Mouse (Mus musculus) spleen, adult 18-20 months (tissue): ENCODE results near the gene Rasl10b.

Experiments used
- DNase-seq, 2 experiments: peaks; one replicate each; pipeline ENCODE4 v3.0.0; 2022; ENCODE audit warnings: mixed read lengths in 2 of 2

Rasl10b gene

DNA sequence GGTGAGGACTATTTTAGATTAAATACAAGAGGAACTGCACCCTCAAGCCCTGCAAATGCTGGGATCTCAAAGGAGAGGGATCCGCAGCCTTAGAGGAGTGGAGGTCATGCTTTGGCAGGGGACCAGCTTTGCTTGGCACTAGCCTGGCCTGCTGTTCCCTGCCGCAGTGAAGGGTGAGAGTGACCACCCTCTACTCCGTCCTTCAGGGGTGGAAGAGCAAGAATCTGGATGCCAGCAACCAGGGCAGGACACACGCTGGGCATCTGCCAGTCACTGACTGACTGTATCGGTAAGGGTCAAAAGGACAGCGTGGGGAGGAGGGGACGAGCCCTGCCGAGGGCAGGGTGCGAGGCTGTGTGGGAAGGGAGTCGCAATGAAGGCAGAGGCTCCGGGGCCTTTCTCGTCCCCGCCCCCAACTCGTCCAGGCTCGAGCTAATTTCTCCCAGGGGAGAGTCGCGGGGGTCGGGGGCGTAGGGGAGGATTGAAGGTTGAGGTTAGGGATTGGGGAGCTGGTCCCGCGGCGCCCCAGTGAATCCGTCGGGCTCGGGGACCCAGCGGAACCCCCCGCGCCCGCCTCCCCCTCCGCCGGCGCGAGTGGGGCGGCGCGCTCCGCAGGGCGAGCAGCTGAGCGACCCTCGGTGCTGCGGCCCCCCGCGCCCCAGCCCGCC lies at the start of gene Rasl10b:
Gene Rasl10b (plus strand): TSS at position 51 of the 668 bp plus-strand sequence.
- no peak for DNase-seq

GRCm38 (mm10) chr11:83364656-83365055 lies 44.3 kb upstream of the Rasl10b start:
- no peak for DNase-seq

- DNase-seq = no peak
Measured at GRCm38 (mm10) chr11:83371267-83371666, 37.7 kb upstream of the Rasl10b start.

- no peak for DNase-seq
Measured at GRCm38 (mm10) chr11:83379745-83380341, 29.1 kb upstream of the Rasl10b start.

GRCm38 (mm10) chr11:83382876-83383531 lies 25.9 kb upstream of the Rasl10b start:
- DNase-seq = no peak

DNA sequence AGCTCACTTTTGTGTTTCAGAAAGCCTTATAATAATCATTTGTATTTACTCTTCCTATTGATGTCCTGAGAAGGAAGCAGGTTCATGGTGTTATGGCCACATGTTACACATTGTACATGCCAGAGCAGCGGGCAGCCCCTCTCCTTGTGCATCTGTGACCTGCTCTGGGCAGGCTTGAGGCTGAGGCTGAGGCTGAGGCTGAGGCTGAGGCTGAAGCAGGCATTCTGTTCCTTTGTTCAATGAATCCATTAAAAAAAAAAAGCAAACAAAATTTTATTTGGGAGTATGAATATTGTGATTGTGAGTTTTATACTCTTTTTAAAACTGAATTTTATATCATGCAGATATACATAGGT lies 25.4 kb upstream of the Rasl10b start:
- no peak for DNase-seq

DNA sequence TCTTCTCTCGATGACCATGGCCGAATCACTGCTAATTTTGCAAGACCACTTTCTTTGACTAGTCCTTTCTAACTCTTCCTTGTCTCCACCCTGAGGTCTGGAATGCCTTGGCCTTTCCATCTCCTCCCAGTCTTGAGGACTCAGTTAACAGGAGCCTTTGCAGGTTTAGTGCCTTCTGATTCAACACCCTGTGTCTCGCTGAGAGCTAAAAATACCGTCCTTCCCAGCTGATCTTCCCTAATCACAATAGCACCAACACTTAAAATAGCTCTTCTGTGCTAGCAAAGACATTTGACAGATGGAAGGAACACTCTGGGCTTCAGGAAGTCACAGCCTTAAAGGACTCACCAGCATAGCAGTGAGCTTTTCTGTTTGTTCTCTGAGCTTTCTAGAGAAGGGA lies 15.9 kb upstream of the Rasl10b start:
- no peak for DNase-seq

DNA sequence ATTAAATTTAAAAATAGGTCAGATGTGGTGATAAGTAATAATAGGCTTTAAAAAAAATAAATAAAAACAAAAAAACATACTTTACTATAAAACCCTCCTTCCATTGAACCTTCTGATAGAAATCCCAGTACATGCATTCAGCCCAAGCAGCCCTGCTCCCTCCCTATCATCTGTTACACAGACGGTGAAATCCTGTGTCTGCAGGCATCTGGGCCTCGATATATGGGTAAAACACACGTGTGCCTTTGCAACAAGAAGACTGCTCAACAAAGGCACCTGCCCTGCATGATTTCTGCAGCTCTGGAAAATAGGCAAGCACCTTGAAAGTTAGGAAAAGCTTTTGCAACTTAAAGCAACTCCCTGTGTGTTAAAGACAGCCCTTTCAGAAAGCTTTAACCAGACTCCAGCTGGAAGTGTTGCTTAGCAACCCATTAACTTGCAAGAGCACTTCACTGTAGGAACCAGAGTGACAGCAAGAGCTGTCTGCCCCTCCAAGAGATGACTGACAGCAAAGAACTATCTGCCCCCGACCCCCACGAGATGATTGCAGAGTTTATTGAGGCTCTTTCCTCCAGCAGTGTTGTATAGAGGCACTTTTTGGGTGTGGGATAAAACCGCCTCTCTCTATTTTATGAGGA lies 14.0 kb upstream of the Rasl10b start:
- no peak for DNase-seq

GRCm38 (mm10) chr11:83397626-83398025 lies 11.3 kb upstream of the Rasl10b start:
- no peak for DNase-seq

- no peak for DNase-seq
Measured at GRCm38 (mm10) chr11:83398724-83399123, 10.2 kb upstream of the Rasl10b start.

- no peak for DNase-seq
Measured at GRCm38 (mm10) chr11:83403787-83404186, 5.2 kb upstream of the Rasl10b start.

- DNase-seq = no peak
Measured at GRCm38 (mm10) chr11:83406391-83406790, 2.5 kb upstream of the Rasl10b start.

GRCm38 (mm10) chr11:83408242-83408641 lies 695 bp upstream of the Rasl10b start:
- no peak for DNase-seq

- no peak for DNase-seq
Measured at GRCm38 (mm10) chr11:83409792-83410291, 905 bp downstream of the Rasl10b start.

DNA sequence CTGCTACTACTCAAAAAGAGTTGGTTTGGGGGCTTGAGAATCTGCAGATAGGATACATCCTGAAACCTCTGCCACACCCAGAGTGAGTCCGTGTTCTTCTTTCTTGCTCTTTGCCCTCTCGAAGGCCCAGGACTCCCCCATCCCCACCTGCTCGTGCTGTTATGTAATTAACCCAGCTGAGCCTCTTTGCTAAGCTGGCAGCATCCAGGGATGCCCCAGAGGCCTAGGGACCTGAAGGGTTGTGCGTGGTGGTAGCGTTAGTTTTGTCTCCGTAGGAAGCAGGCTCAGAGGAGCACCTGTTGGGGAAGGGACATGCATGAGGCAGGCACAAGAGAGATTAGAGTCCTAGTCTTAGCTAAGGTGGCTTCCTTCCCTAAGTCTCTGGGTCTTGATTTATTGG lies 1.6 kb downstream of the Rasl10b start:
- no peak for DNase-seq

GRCm38 (mm10) chr11:83417080-83417479 lies 8.1 kb downstream of the Rasl10b start:
- DNase-seq = peak in 1 of 2 experiments; percentile 27

- DNase-seq = no peak
Measured at GRCm38 (mm10) chr11:83417708-83418107, 8.8 kb downstream of the Rasl10b start.

GRCm38 (mm10) chr11:83418566-83418965 lies 9.6 kb downstream of the Rasl10b start:
- DNase-seq = no peak

- no peak for DNase-seq
Measured at GRCm38 (mm10) chr11:83420338-83420737, 11.4 kb downstream of the Rasl10b start.

DNA sequence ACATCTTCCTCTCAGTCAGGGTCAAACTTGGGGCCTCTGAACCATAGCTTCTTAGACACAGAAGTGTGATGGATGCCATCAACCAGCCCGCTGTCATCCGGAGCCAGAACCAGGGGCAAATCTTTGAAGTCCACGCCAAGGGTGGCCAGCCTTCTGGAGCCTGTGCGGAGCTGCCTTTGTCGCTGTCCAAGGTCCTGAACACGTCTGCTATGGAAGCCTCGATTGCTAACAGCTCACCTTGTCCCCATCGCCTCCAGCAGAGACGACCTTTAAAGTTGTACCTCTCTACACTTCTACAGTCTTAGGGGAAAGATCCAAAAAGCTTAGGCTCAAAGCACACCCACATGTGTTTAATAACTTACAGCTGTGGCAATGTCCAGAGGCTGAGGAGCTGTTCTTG lies 12.4 kb downstream of the Rasl10b start:
- peak in 1 of 2 experiments; percentile 59 for DNase-seq

- DNase-seq = peak in 1 of 2 experiments; percentile 66
Measured at GRCm38 (mm10) chr11:83424681-83425080, 15.7 kb downstream of the Rasl10b start.

- no peak for DNase-seq
Measured at GRCm38 (mm10) chr11:83426964-83427363, 18.0 kb downstream of the Rasl10b start.

- DNase-seq = no peak
Measured at GRCm38 (mm10) chr11:83429355-83429754, 20.4 kb downstream of the Rasl10b start, which contains the start of gene Gas2l2. Gene Gas2l2 (minus strand): TSS chr11:83429455.
